Mouse (Mus musculus) heart, adult 10 weeks (tissue): ENCODE data around the gene Ssxb2. TPM values are rescaled to one million over a fixed set of nuclear protein-coding genes. Genes with fewer than 3 reads are reported as not detected.

ENCODE experiments used
- polyA plus RNA-seq: library from polyadenylated mRNA; stranded (reverse); fragments of 350-450 nt; fragmentation: Illumina TruSeq; extraction: RNeasy Lipid Tissue Mini Kit (QIAGEN cat#74804); gene quantifications from one replicate; pipeline ENCODE4 v1.2.3, GENCODE M21; 2014; ENCODE audit warnings: low read depth, low replicate concordance

Gene Ssxb2
- polyA plus RNA-seq = not detected

GRCm38 (mm10) chrX:8461626-8462025, at the start of gene Ssxb2:
TSS of gene Ssxb2 (minus strand) at chrX:8461726.

GRCm38 (mm10) chrX:8413005-8413404, 48.5 kb downstream of the Ssxb2 start, which contains the start of gene Ssxb1:
TSS of gene Ssxb1 (plus strand) at chrX:8413305.

Other genes starting within 250 kb of the Ssxb2 start
- 12.9 TPM for gene Ftsj1, start 209.3 kb downstream of the Ssxb2 start, polyA plus RNA-seq
- gene Slc38a5, start 190.6 kb downstream of the Ssxb2 start, polyA plus RNA-seq = not detected
- not detected for gene Ssxb10, start 134.3 kb downstream of the Ssxb2 start, polyA plus RNA-seq
- not detected for gene Ssxb9, start 94.7 kb downstream of the Ssxb2 start, polyA plus RNA-seq
- not detected for gene Ssxb1, start 48.4 kb downstream of the Ssxb2 start, polyA plus RNA-seq
- not detected for gene Gm14459, start 63.2 kb upstream of the Ssxb2 start, polyA plus RNA-seq
- not detected for gene Ssxb6, start 86.5 kb upstream of the Ssxb2 start, polyA plus RNA-seq
- not detected for gene Ssxb3, start 130.1 kb upstream of the Ssxb2 start, polyA plus RNA-seq
- gene Ssxb8, start 229.1 kb upstream of the Ssxb2 start, polyA plus RNA-seq = not detected